Mouse (Mus musculus): ENCODE data around the gene Zfp768.

The Zfp768 gene

DNA sequence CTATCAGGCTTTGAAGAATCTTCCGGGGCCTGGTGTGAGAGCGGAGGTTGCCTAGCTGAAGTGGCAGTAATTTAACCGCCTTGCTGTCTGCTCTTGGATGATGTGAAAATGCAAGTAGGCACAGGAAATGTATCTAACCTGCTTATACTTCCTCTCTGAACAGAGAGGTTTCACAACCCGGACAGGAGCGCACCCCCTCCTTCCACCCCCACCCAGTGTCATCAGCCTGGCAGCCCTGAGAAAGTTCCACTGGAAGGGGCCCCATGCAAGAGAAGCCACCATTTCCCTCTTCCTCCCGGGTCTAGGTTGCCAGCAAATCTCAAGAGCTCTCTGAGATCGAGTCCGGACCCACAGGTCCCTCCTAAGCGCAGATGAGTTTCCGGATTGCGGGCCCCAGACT is 49.3 kb downstream of the Zfp768 start, which contains the start of gene Itgal:
TSS of gene Itgal (plus strand) at position 163 of the 400 bp plus-strand sequence.
- no peak for DNase-seq

Measured in lung, postnatal 14 days (tissue).